Mouse (Mus musculus) natural killer cell, adult 2 months (primary cell): ENCODE measurements at regions not wholly inside any gene's neighbourhood (a gene's known extent, or its start where the extent isn't known, plus 50 kb on each side); places are given as distances from the start of the nearest gene placed in this dataset.
"Not testable (repeated sequence)": the region's sequence is repeated elsewhere in the genome, so short reads cannot be mapped to it uniquely, and the experiment has no call there.

Source experiments
- DNase-seq, 2 experiments: peaks; one replicate each; pipeline ENCODE4 v3.0.0; 2022; ENCODE audit warnings: low spot score in 2 of 2

- no peak for DNase-seq
Observed at GRCm38 (mm10) chr8:39833251-39833650, 841.6 kb upstream of the Adam24 start.

- DNase-seq = no peak
Observed at GRCm38 (mm10) chr8:39846854-39847253, 828.0 kb upstream of the Adam24 start.

- no peak for DNase-seq
Observed at GRCm38 (mm10) chr8:39862544-39862943, 812.3 kb upstream of the Adam24 start.

GRCm38 (mm10) chr8:39902251-39902650 is 772.6 kb upstream of the Adam24 start:
- DNase-seq = no peak

- no peak for DNase-seq
Observed at GRCm38 (mm10) chr8:39912926-39913325, 762.0 kb upstream of the Adam24 start.

GRCm38 (mm10) chr8:39921336-39921735 is 753.5 kb upstream of the Adam24 start:
- DNase-seq = no peak

GRCm38 (mm10) chr8:39923741-39924140 is 751.1 kb upstream of the Adam24 start:
- no peak for DNase-seq

- no peak for DNase-seq
Observed at GRCm38 (mm10) chr8:39950178-39950896, 724.5 kb upstream of the Adam24 start.

- DNase-seq = no peak
Observed at GRCm38 (mm10) chr8:39954497-39954896, 720.4 kb upstream of the Adam24 start.

GRCm38 (mm10) chr8:39954924-39955323 is 720.0 kb upstream of the Adam24 start:
- no peak for DNase-seq

GRCm38 (mm10) chr8:40005207-40005837 is 669.6 kb upstream of the Adam24 start:
- no peak for DNase-seq

GRCm38 (mm10) chr8:40019281-40019943 is 655.5 kb upstream of the Adam24 start:
- no peak for DNase-seq

- no peak for DNase-seq
Observed at GRCm38 (mm10) chr8:40064145-40064544, 610.7 kb upstream of the Adam24 start.

GRCm38 (mm10) chr8:40071131-40071530 is 603.7 kb upstream of the Adam24 start:
- DNase-seq = no peak

GRCm38 (mm10) chr8:40080976-40081375 is 593.9 kb upstream of the Adam24 start:
- DNase-seq = not testable (repeated sequence)

GRCm38 (mm10) chr8:40084129-40084528 is 590.7 kb upstream of the Adam24 start:
- no peak for DNase-seq

GRCm38 (mm10) chr8:40089377-40089776 is 585.5 kb upstream of the Adam24 start:
- DNase-seq = no peak

GRCm38 (mm10) chr8:40124402-40124801 is 550.5 kb upstream of the Adam24 start:
- no peak for DNase-seq

- DNase-seq = no peak
Observed at GRCm38 (mm10) chr8:40127141-40127540, 547.7 kb upstream of the Adam24 start.

GRCm38 (mm10) chr8:40132662-40133257 is 542.1 kb upstream of the Adam24 start:
- no peak for DNase-seq

GRCm38 (mm10) chr8:40150911-40151797 is 523.7 kb upstream of the Adam24 start:
- peak in 1 of 2 experiments; percentile 11 for DNase-seq
